Mouse (Mus musculus) right cerebral cortex, adult 2 months (tissue): ENCODE measurements around the gene Angel1.
A peak's percentile ranks its signal among the peaks of the same experiment; 100 is the strongest.

Experiments
- DNase-seq, 2 experiments: peaks; one replicate each; pipeline ENCODE4 v3.0.0; 2021 to 2022; ENCODE audit warnings: low spot score in 2 of 2

Gene Angel1

GRCm38 (mm10) chr12:86702690-86703089 lies 23.6 kb downstream of the Angel1 start:
- no peak for DNase-seq

- no peak for DNase-seq
These were observed 24.8 kb downstream of the Angel1 start for GRCm38 (mm10) chr12:86701491-86701890.

- no peak for DNase-seq
These were observed 25.3 kb downstream of the Angel1 start for GRCm38 (mm10) chr12:86700927-86701310.

GRCm38 (mm10) chr12:86699965-86700926 lies 26.0 kb downstream of the Angel1 start:
- peak; percentile 89 to 90 for DNase-seq

GRCm38 (mm10) chr12:86698537-86698936 lies 27.7 kb downstream of the Angel1 start:
- DNase-seq = no peak

- no peak for DNase-seq
These were observed 28.3 kb downstream of the Angel1 start for GRCm38 (mm10) chr12:86697996-86698395.

- no peak for DNase-seq
These were observed 31.8 kb downstream of the Angel1 start for GRCm38 (mm10) chr12:86694441-86694840.

- no peak for DNase-seq
These were observed 32.9 kb downstream of the Angel1 start for GRCm38 (mm10) chr12:86693389-86693788.

GRCm38 (mm10) chr12:86692471-86693356 lies 33.5 kb downstream of the Angel1 start:
- DNase-seq = no peak

GRCm38 (mm10) chr12:86690700-86691485 lies 35.4 kb downstream of the Angel1 start:
- DNase-seq = no peak

- no peak for DNase-seq
These were observed 37.3 kb downstream of the Angel1 start for GRCm38 (mm10) chr12:86688917-86689316.

- DNase-seq = no peak
These were observed 38.2 kb downstream of the Angel1 start for GRCm38 (mm10) chr12:86687971-86688573.

GRCm38 (mm10) chr12:86687445-86687955 lies 38.8 kb downstream of the Angel1 start:
- DNase-seq = no peak

- no peak for DNase-seq
These were observed 39.5 kb downstream of the Angel1 start for GRCm38 (mm10) chr12:86686551-86687330.

GRCm38 (mm10) chr12:86685275-86685674 lies 41.0 kb downstream of the Angel1 start:
- DNase-seq = peak in 1 of 2 experiments; percentile 59

- DNase-seq = no peak
These were observed 42.6 kb downstream of the Angel1 start for GRCm38 (mm10) chr12:86683698-86684097.

- no peak for DNase-seq
These were observed 44.1 kb downstream of the Angel1 start for GRCm38 (mm10) chr12:86682178-86682577.

- DNase-seq = no peak
These were observed 44.6 kb downstream of the Angel1 start for GRCm38 (mm10) chr12:86681626-86682025.

GRCm38 (mm10) chr12:86680591-86681193 lies 45.6 kb downstream of the Angel1 start:
- DNase-seq = no peak
